Mouse (Mus musculus) CH12.LX (cell line): ENCODE results near the gene 2310009B15Rik. TPM values are rescaled to one million over a fixed set of nuclear protein-coding genes. Genes with fewer than 3 reads are reported as not detected.

Source experiments
- DNase-seq: peaks from one replicate; pipeline ENCODE4 v3.0.0-alpha.2; 2013; ENCODE audit errors: extremely low read depth
- H3K27ac ChIP-seq: 2 replicates; pipeline ENCODE4 v1.5.1; 2012; ENCODE audit warnings: low read depth, mild to moderate bottlenecking, control low read depth, moderate library complexity; ENCODE audit not compliant: insufficient read depth
- H3K27me3 ChIP-seq: replicated peaks from 2 replicates; pipeline ENCODE3; 2012; ENCODE audit warnings: inconsistent platforms
- H3K36me3 ChIP-seq, 2 experiments: replicated peaks in 1 of 2; 2 replicates each; pipeline versions ENCODE3 to v1.6.1; 2012; ENCODE audit warnings: inconsistent platforms in 1 of 2, low read length in 1 of 2, mild to moderate bottlenecking in 1 of 2, mixed read lengths in 1 of 2, moderate library complexity in 1 of 2; ENCODE audit not compliant: control insufficient read depth in 1 of 2, insufficient read depth in 1 of 2
- H3K4me1 ChIP-seq, 2 experiments: 2 replicates each; pipeline ENCODE4 v1.6.1; 2012; ENCODE audit warnings: inconsistent platforms in 1 of 2, moderate library complexity in 1 of 2; ENCODE audit not compliant: insufficient read depth in 2 of 2, control insufficient read depth in 1 of 2
- H3K4me2 ChIP-seq: 2 replicates; pipeline ENCODE4 v1.6.1; 2012; ENCODE audit warnings: low read depth, mild to moderate bottlenecking, control low read depth; ENCODE audit not compliant: poor library complexity, insufficient read depth, severe bottlenecking
- H3K4me3 ChIP-seq, 3 experiments: fragments of 150-350 bp in 1 of 3; sonication (generic) in 1 of 3; replicated peaks in 1 of 3; 2 replicates each; pipeline versions ENCODE3 to v1.5.1; 2011 to 2012; ENCODE audit warnings: low read depth in 2 of 3, low read length in 2 of 3, mild to moderate bottlenecking in 2 of 3, moderate library complexity in 2 of 3, control low read depth in 1 of 3, improper control_type of control experiment in 1 of 3, inconsistent platforms in 1 of 3, mixed read lengths in 1 of 3; ENCODE audit not compliant: poor library complexity in 1 of 3
- H3K79me2 ChIP-seq: replicated peaks from 2 replicates; pipeline ENCODE4 v1.6.1; 2012; ENCODE audit warnings: mild to moderate bottlenecking, moderate library complexity; ENCODE audit not compliant: control insufficient read depth, poor library complexity, insufficient read depth, severe bottlenecking; ENCODE audit errors: extremely low read depth
- H3K9ac ChIP-seq: 2 replicates; pipeline ENCODE4 v1.6.1; 2012; ENCODE audit warnings: low read depth, mild to moderate bottlenecking, control low read depth, moderate library complexity; ENCODE audit not compliant: insufficient read depth
- H3K9me3 ChIP-seq: replicated peaks from 2 replicates; pipeline ENCODE3; 2012; ENCODE audit warnings: low read length, inconsistent platforms, mixed read lengths
- CHD1 ChIP-seq: IDR thresholded peaks from 2 replicates; pipeline ENCODE4 v1.6.1; 2012; ENCODE audit warnings: low read depth, low read length, improper control_type of control experiment, inconsistent platforms
- CHD2 ChIP-seq: IDR thresholded peaks from 2 replicates; pipeline ENCODE4 v1.6.1; 2011; ENCODE audit warnings: low read length, improper control_type of control experiment
- JUN ChIP-seq: IDR thresholded peaks from 2 replicates; pipeline ENCODE4 v1.6.1; 2011; ENCODE audit warnings: low read depth, mild to moderate bottlenecking, low read length, improper control_type of control experiment, moderate library complexity; ENCODE audit not compliant: insufficient read depth
- MXI1 ChIP-seq: IDR thresholded peaks from 2 replicates; pipeline ENCODE4 v1.6.1; 2011; ENCODE audit warnings: mild to moderate bottlenecking, low read depth, low read length, improper control_type of control experiment
- NELFE ChIP-seq: IDR thresholded peaks from 2 replicates; pipeline ENCODE4 v1.6.1; 2011; ENCODE audit warnings: low read depth, low read length, improper control_type of control experiment
- PAX5 ChIP-seq: IDR thresholded peaks from 2 replicates; pipeline ENCODE4 v1.6.1; 2012; ENCODE audit warnings: low read length, inconsistent platforms, mixed read lengths
- POLR2A ChIP-seq: IDR thresholded peaks from 2 replicates; pipeline ENCODE4 v1.6.1; 2011; ENCODE audit warnings: low read depth, mild to moderate bottlenecking, improper control_type of control experiment, low read length
- RAD21 ChIP-seq: IDR thresholded peaks from 2 replicates; pipeline ENCODE4 v1.6.1; 2011; ENCODE audit warnings: low read depth, mild to moderate bottlenecking, low read length, improper control_type of control experiment, moderate library complexity
- SMC3 ChIP-seq: IDR thresholded peaks from 2 replicates; pipeline ENCODE4 v1.6.1; 2011; ENCODE audit warnings: low read depth, low read length, improper control_type of control experiment
- USF2 ChIP-seq: conservative IDR thresholded peaks from 2 replicates; pipeline ENCODE4 v1.6.1; 2011; ENCODE audit warnings: low read depth, low read length, improper control_type of control experiment
- ZKSCAN1 ChIP-seq: IDR thresholded peaks from 2 replicates; pipeline ENCODE4 v1.6.1; 2012; ENCODE audit warnings: low read depth, inconsistent platforms, low read length, improper control_type of control experiment, borderline replicate concordance
- ZNF384 ChIP-seq: IDR thresholded peaks from 2 replicates; pipeline ENCODE4 v1.6.1; 2012; ENCODE audit warnings: low read depth, low read length, improper control_type of control experiment, inconsistent platforms
- dilution Hi-C: fragments of 300-500 bp; cut with MboI; formaldehyde crosslinking; loops from 2 replicates; pipeline ENCODE4 v1.14.3; 2020; ENCODE audit warnings: low sequenced_read_pairs; ENCODE audit not compliant: extremely low pct_unique_long_range_greater_than_20kb, extremely low pct_ligation_motif_present
- in situ Hi-C: fragments of 300-500 bp; cut with MboI; formaldehyde crosslinking; loops from 3 replicates; pipeline ENCODE4 v1.14.3; 2019; ENCODE audit warnings: low sequenced_read_pairs, low pct_ligation_motif_present, low pct_unique_long_range_greater_than_20kb, mixed read lengths
- polyA plus RNA-seq: library from polyadenylated mRNA; unstranded; fragments of >175 nt; gene quantifications from 2 replicates; pipeline ENCODE4 v1.2.1, GENCODE M21; 2012; ENCODE audit warnings: low read depth; ENCODE audit not compliant: insufficient read length
- total RNA-seq, 2 experiments: library from RNA; depleted of rRNA; stranded (reverse); fragments of 300-350 nt in 1 of 2; fragments of >200 nt in 1 of 2; gene quantifications; 2 replicates each; pipeline ENCODE4 v1.2.3; 2012 to 2014

2310009B15Rik gene
- total and polyA plus RNA-seq, 3 experiments = 17.2 to 39.8 (median 20.0) TPM

- Histone ChIP-seq H3K36me3 (peaks cover 4 to 19% of the 10 kb centered on the region in 2 experiments), H3K4me1 (peaks cover 0 to 3% of the 10 kb centered on the region in 2 experiments; a peak in 1 of 4 replicates), H3K4me2 (no peak overlapping the region), H3K27ac (no peak overlapping the region), H3K4me3 (no peak overlapping the region), H3K79me2 (no peaks in the 10 kb centered on the region), H3K9me3 (no peaks in the 10 kb centered on the region), H3K9ac (no peak overlapping the region), H3K27me3 (no peaks in the 10 kb centered on the region)
- dilution Hi-C loops (no loop called here), in situ Hi-C loops (loop anchor here (25.0 kb wide), 2 partner anchors 238 to 313 kb away; no protein-coding TSS in a partner anchor)
- TF ChIP-seq JUN (no peak), ZNF384 (peak; percentile 38; the same call in 1 of the 2 replicates)
- no peak for DNase-seq
Observed at GRCm38 (mm10) chr1:138849531-138850160, 7.0 kb downstream of the 2310009B15Rik start.

- Histone ChIP-seq H3K4me3 (no peak within 1 kb of the TSS), H3K27me3 (no peaks in the 10 kb centered on the region), H3K9ac (no peak within 1 kb of the TSS), H3K79me2 (no peaks in the 10 kb centered on the region), H3K27ac (no peak within 1 kb of the TSS), H3K36me3 (peaks cover 4 to 14% of the 10 kb centered on the region in 2 experiments), H3K4me1 (no peaks in the 10 kb centered on the region; a peak in 1 of 4 replicates), H3K4me2 (no peak within 1 kb of the TSS), H3K9me3 (no peaks in the 10 kb centered on the region)
- TF ChIP-seq CHD2 (no peak), ZKSCAN1 (no peak), NELFE (no peak), PAX5 (no peak), JUN (no peak), USF2 (no peak), CHD1 (no peak)
- in situ Hi-C loops (loop anchor here (25.0 kb wide), 2 partner anchors 239 to 314 kb away; no protein-coding TSS in a partner anchor), dilution Hi-C loops (no loop called here)
- DNase-seq = no peak
Observed at GRCm38 (mm10) chr1:138848511-138849109, 8.0 kb downstream of the 2310009B15Rik start, which contains the start of gene Lhx9. Gene Lhx9 (minus strand): TSS chr1:138848577.

DNA sequence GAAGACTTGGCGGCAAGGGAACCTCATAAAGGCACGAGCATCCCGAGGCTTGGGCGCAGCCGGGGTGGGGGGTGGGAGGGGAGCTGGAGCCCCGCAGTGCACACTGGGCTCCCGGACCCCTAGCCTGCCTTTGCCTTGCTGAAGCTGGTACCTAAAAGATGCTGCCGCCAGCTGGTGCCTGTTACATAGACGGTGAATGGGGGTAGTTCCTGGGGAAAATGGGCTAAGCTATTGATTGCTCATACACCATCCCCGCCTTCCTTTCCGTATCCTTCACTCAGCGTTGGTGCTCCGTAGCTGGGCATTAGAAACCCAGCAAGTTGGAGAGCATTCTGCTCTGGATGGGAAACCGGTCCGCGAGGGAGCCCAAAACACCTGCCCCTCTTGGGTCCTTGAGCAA, 8.6 kb downstream of the 2310009B15Rik start:
- in situ Hi-C loops = loop anchor here (25.0 kb wide), 2 partner anchors 239 to 314 kb away; no protein-coding TSS in a partner anchor
- Histone ChIP-seq H3K36me3 (peaks cover 4 to 14% of the 10 kb centered on the region in 2 experiments), H3K27me3 (no peaks in the 10 kb centered on the region), H3K4me3 (no peak overlapping the region), H3K9me3 (no peaks in the 10 kb centered on the region), H3K79me2 (no peaks in the 10 kb centered on the region), H3K4me1 (no peaks in the 10 kb centered on the region; a peak in 1 of 4 replicates), H3K27ac (no peak overlapping the region), H3K4me2 (no peak overlapping the region), H3K9ac (no peak overlapping the region)
- dilution Hi-C loops = no loop called here
- DNase-seq = no peak
- TF ChIP-seq CHD1 (no peak), USF2 (no peak), MXI1 (no peak), RAD21 (no peak), POLR2A (no peak), SMC3 (no peak)
